Mouse (Mus musculus) midbrain, embryonic 15.5 days (tissue): ENCODE results near the gene Pikfyve. TPM values are rescaled to one million over a fixed set of nuclear protein-coding genes. Genes with fewer than 3 reads are reported as not detected.
"Not testable (repeated sequence)": the region's sequence is repeated elsewhere in the genome, so short reads cannot be mapped to it uniquely, and the experiment has no call there.

Experiments
- ATAC-seq: fragments of 200-750 bp; cut with Nextera tagmentation; replicated peaks from 2 replicates; pipeline ENCODE4 v1.8.0; 2017; ENCODE audit warnings: moderate TSS enrichment
- H3K27ac ChIP-seq: fragments of 300-500 bp; sonication (generic); 2 replicates; pipeline ENCODE4 v1.5.1; 2015; ENCODE audit warnings: mild to moderate bottlenecking, inconsistent platforms
- H3K27me3 ChIP-seq: fragments of 300-500 bp; sonication (generic); replicated peaks from 2 replicates; pipeline ENCODE4 v1.6.1; 2015; ENCODE audit warnings: inconsistent platforms
- H3K36me3 ChIP-seq: fragments of 300-500 bp; sonication (generic); replicated peaks from 2 replicates; pipeline ENCODE4 v1.6.1; 2015; ENCODE audit warnings: inconsistent platforms
- H3K4me1 ChIP-seq: fragments of 300-500 bp; sonication (generic); 2 replicates; pipeline ENCODE4 v1.6.1; 2015; ENCODE audit warnings: inconsistent platforms
- H3K4me2 ChIP-seq: fragments of 300-500 bp; sonication (generic); 2 replicates; pipeline ENCODE4 v1.6.1; 2015; ENCODE audit warnings: inconsistent platforms, mild to moderate bottlenecking, moderate library complexity
- H3K4me3 ChIP-seq: fragments of 300-500 bp; sonication (generic); 2 replicates; pipeline ENCODE4 v1.5.1; 2015; ENCODE audit warnings: mild to moderate bottlenecking, inconsistent platforms
- H3K9ac ChIP-seq: fragments of 300-500 bp; sonication (generic); 2 replicates; pipeline ENCODE4 v1.6.1; 2015; ENCODE audit warnings: mild to moderate bottlenecking, inconsistent platforms
- H3K9me3 ChIP-seq: fragments of 300-500 bp; sonication (generic); 2 replicates; pipeline ENCODE4 v1.6.1; 2016; ENCODE audit warnings: inconsistent platforms
- WGBS: fragments of 180-500 bp; shearing (Covaris S2); methylation state at CpG from one replicate; pipeline ENCODE4 v1.1.7; 2015; ENCODE audit warnings: mixed read lengths; 5-methylcytosine and 5-hydroxymethylcytosine counted together
- polyA plus RNA-seq: library from polyadenylated mRNA; unstranded; fragments of >200 nt; fragmentation: Nextera tagmentation; extraction: Ambion mirVana; gene quantifications from 2 replicates; pipeline ENCODE4 v1.2.1, GENCODE M21; 2015

The Pikfyve gene
- polyA plus RNA-seq, 1 experiment from 2014 or later, result 12.8 TPM

- Histone ChIP-seq H3K4me2 (no peak overlapping the region), H3K4me3 (no peak overlapping the region), H3K4me1 (peaks cover 17% of the 10 kb centered on the region), H3K27me3 (no peaks in the 10 kb centered on the region), H3K27ac (no peak overlapping the region), H3K9ac (no peak overlapping the region), H3K9me3 (no peaks in the 10 kb centered on the region), H3K36me3 (peaks cover 17% of the 10 kb centered on the region; the same call in 1 of the 2 replicates)
- ATAC-seq, result no peak
- WGBS, result 78% methylated on average over 4 of the region's 4 CpGs
These were observed 3.7 kb downstream of the Pikfyve start for GRCm38 (mm10) chr1:65190172-65190571.

GRCm38 (mm10) chr1:65193226-65193625, 6.7 kb downstream of the Pikfyve start:
- Histone ChIP-seq H3K9ac (no peak overlapping the region), H3K4me3 (no peak overlapping the region), H3K27ac (no peak overlapping the region), H3K36me3 (peaks cover 27% of the 10 kb centered on the region), H3K27me3 (no peaks in the 10 kb centered on the region), H3K4me2 (no peak overlapping the region), H3K4me1 (peaks cover 3% of the 10 kb centered on the region; the same call in 1 of the 2 replicates), H3K9me3 (no peaks in the 10 kb centered on the region)
- 89% methylated on average over 2 of the region's 2 CpGs for WGBS
- ATAC-seq, result no peak

GRCm38 (mm10) chr1:65198425-65198824, 11.9 kb downstream of the Pikfyve start:
- Histone ChIP-seq H3K4me1 (no peaks in the 10 kb centered on the region), H3K27ac (no peak overlapping the region), H3K9me3 (no peaks in the 10 kb centered on the region), H3K4me2 (no peak overlapping the region), H3K36me3 (peaks cover 24% of the 10 kb centered on the region), H3K4me3 (no peak overlapping the region), H3K9ac (no peak overlapping the region), H3K27me3 (no peaks in the 10 kb centered on the region)
- 90% methylated on average over 2 of the region's 2 CpGs for WGBS
- ATAC-seq, result no peak

GRCm38 (mm10) chr1:65198861-65199260, 12.4 kb downstream of the Pikfyve start:
- Histone ChIP-seq H3K4me1 (no peaks in the 10 kb centered on the region), H3K9me3 (no peaks in the 10 kb centered on the region), H3K4me3 (no peak overlapping the region), H3K27ac (no peak overlapping the region), H3K27me3 (no peaks in the 10 kb centered on the region), H3K9ac (no peak overlapping the region), H3K4me2 (no peak overlapping the region), H3K36me3 (peaks cover 23% of the 10 kb centered on the region)
- WGBS, result 96% methylated on average over 2 of the region's 2 CpGs
- no peak for ATAC-seq

GRCm38 (mm10) chr1:65204299-65204698, 17.8 kb downstream of the Pikfyve start:
- H3K27me3 ChIP-seq, result no peaks in the 10 kb centered on the region
- H3K36me3 ChIP-seq, result peaks cover 37% of the 10 kb centered on the region
- H3K4me1 ChIP-seq, result no peaks in the 10 kb centered on the region
- no peak overlapping the region for H3K4me3 ChIP-seq
- no peak for ATAC-seq
- no peak overlapping the region for H3K4me2 ChIP-seq
- H3K9me3 ChIP-seq, result no peaks in the 10 kb centered on the region
- no peak overlapping the region for H3K27ac ChIP-seq
- H3K9ac ChIP-seq, result no peak overlapping the region
- WGBS, result 86% methylated on average over 1 of the region's 1 CpGs

GRCm38 (mm10) chr1:65213214-65213613, 26.7 kb downstream of the Pikfyve start:
- Histone ChIP-seq H3K4me3 (no peak overlapping the region), H3K9me3 (peaks cover 4% of the 10 kb centered on the region; the same call in 1 of the 2 replicates), H3K27me3 (no peaks in the 10 kb centered on the region), H3K27ac (no peak overlapping the region), H3K4me2 (no peak overlapping the region), H3K4me1 (no peaks in the 10 kb centered on the region), H3K36me3 (peaks cover 33% of the 10 kb centered on the region), H3K9ac (no peak overlapping the region)
- ATAC-seq, result no peak
- WGBS, result 14% methylated on average over 2 of the region's 2 CpGs

- H3K9me3 ChIP-seq, result no peaks in the 10 kb centered on the region
- H3K9ac ChIP-seq, result no peak overlapping the region
- WGBS, result 91% methylated on average over 2 of the region's 2 CpGs
- no peaks in the 10 kb centered on the region for H3K4me1 ChIP-seq
- H3K27ac ChIP-seq, result no peak overlapping the region
- ATAC-seq, result no peak
- no peak overlapping the region for H3K4me2 ChIP-seq
- H3K27me3 ChIP-seq, result no peaks in the 10 kb centered on the region
- peaks cover 9% of the 10 kb centered on the region for H3K36me3 ChIP-seq
- H3K4me3 ChIP-seq, result no peak overlapping the region
These were observed 31.1 kb downstream of the Pikfyve start for GRCm38 (mm10) chr1:65217567-65217966.

GRCm38 (mm10) chr1:65217972-65218371, 31.5 kb downstream of the Pikfyve start:
- ATAC-seq, result no peak
- H3K36me3 ChIP-seq, result peaks cover 10% of the 10 kb centered on the region
- H3K4me1 ChIP-seq, result no peaks in the 10 kb centered on the region
- H3K27ac ChIP-seq, result no peak overlapping the region
- no peak overlapping the region for H3K9ac ChIP-seq
- H3K4me2 ChIP-seq, result no peak overlapping the region
- no peaks in the 10 kb centered on the region for H3K27me3 ChIP-seq
- H3K4me3 ChIP-seq, result no peak overlapping the region
- no peaks in the 10 kb centered on the region for H3K9me3 ChIP-seq
- 98% methylated on average over 1 of the region's 1 CpGs for WGBS

- no peak overlapping the region for H3K4me2 ChIP-seq
- no peaks in the 10 kb centered on the region for H3K27me3 ChIP-seq
- WGBS, result 98% methylated on average over 2 of the region's 2 CpGs
- H3K27ac ChIP-seq, result no peak overlapping the region
- peaks cover 21% of the 10 kb centered on the region for H3K36me3 ChIP-seq
- no peaks in the 10 kb centered on the region for H3K4me1 ChIP-seq
- H3K9me3 ChIP-seq, result no peaks in the 10 kb centered on the region
- no peak overlapping the region for H3K4me3 ChIP-seq
- ATAC-seq, result no peak
- no peak overlapping the region for H3K9ac ChIP-seq
These were observed 37.2 kb downstream of the Pikfyve start for GRCm38 (mm10) chr1:65223654-65224053.

GRCm38 (mm10) chr1:65227681-65228080, 41.2 kb downstream of the Pikfyve start:
- H3K4me3 ChIP-seq, result no peak overlapping the region
- H3K36me3 ChIP-seq, result peaks cover 15% of the 10 kb centered on the region
- H3K9me3 ChIP-seq, result no peaks in the 10 kb centered on the region
- H3K27me3 ChIP-seq, result no peaks in the 10 kb centered on the region
- ATAC-seq, result no peak
- no peak overlapping the region for H3K4me2 ChIP-seq
- no peak overlapping the region for H3K9ac ChIP-seq
- no peaks in the 10 kb centered on the region for H3K4me1 ChIP-seq
- WGBS, result 91% methylated on average over 2 of the region's 2 CpGs
- no peak overlapping the region for H3K27ac ChIP-seq

- H3K27ac ChIP-seq, H3K27me3 ChIP-seq, H3K4me2 ChIP-seq, ATAC-seq, H3K9me3 ChIP-seq, H3K4me1 ChIP-seq, H3K9ac ChIP-seq, H3K36me3 ChIP-seq, H3K4me3 ChIP-seq: not testable (repeated sequence)
- WGBS, result 94% methylated on average over 3 of the region's 3 CpGs
These were observed 43.3 kb downstream of the Pikfyve start for GRCm38 (mm10) chr1:65229768-65230167.

- Histone ChIP-seq H3K27me3 (no peaks in the 10 kb centered on the region), H3K9ac (no peak overlapping the region), H3K36me3 (peaks cover 12% of the 10 kb centered on the region; the same call in 1 of the 2 replicates), H3K4me2 (no peak overlapping the region), H3K9me3 (no peaks in the 10 kb centered on the region), H3K4me3 (no peak overlapping the region), H3K4me1 (no peaks in the 10 kb centered on the region), H3K27ac (no peak overlapping the region)
- no peak for ATAC-seq
- WGBS, result 94% methylated on average over 1 of the region's 1 CpGs
These were observed 44.1 kb downstream of the Pikfyve start for GRCm38 (mm10) chr1:65230566-65230965.

- Histone ChIP-seq H3K36me3 (peaks cover 17% of the 10 kb centered on the region; the same call in 1 of the 2 replicates), H3K27me3 (no peaks in the 10 kb centered on the region), H3K9me3 (no peaks in the 10 kb centered on the region), H3K9ac (no peak overlapping the region), H3K27ac (no peak overlapping the region), H3K4me3 (no peak overlapping the region), H3K4me2 (no peak overlapping the region), H3K4me1 (no peaks in the 10 kb centered on the region)
- no peak for ATAC-seq
- WGBS, result 98% methylated on average over 3 of the region's 3 CpGs
These were observed 51.2 kb downstream of the Pikfyve start for GRCm38 (mm10) chr1:65237712-65238111.
